Mouse (Mus musculus): ENCODE measurements around the gene Tmcc3.

DNA sequence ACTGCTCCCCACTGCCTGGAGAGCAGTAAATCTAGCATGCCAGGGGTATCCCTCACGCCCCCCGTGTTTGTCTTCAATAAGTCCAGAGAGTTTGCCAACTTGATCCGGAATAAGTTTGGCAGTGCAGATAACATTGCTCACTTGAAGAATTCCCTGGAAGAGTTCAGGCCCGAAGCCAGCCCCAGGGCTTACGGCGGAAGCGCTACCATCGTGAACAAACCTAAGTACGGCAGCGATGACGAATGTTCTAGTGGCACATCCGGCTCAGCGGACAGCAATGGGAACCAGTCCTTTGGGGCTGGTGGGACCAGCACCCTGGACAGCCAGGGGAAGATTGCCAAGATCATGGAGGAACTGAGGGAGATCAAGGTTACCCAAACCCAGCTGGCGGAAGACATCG, 267.1 kb downstream of the Tmcc3 start:
- TF ChIP-seq CTCF (IDR thresholded peaks at IDR 0.05; ENCODE audit: low read depth) (no peak), EP300 (IDR thresholded peaks at IDR 0.05; ENCODE audit: low read depth) (no peak)

Measured in heart, postnatal 0 days (tissue).